In genomic region chr10:9462361-9462760, GRCm38 (mm10) we compare ENCODE assay signal across 16 mouse cellular contexts.
DNase-seq lines count a peak whose midpoint lies in the region; ATAC-seq lines count a peak whose summit lies in the region.
"Had no signal": no experiment of that assay in that cellular context is flagged by ENCODE, and none has a peak within 500 bp of the region (broad histone marks: within the 10 kb centered on the region; RNA-seq: fewer than 3 reads in every experiment).

No protein-coding gene starts in this region.

- ATAC-seq in midbrain, embryonic 14.5 days (ENCODE audit: low FRiP score, low TSS enrichment), result no peak
- ATAC-seq in midbrain, embryonic 11.5 days (ENCODE audit: low FRiP score), result no peak
- ATAC-seq: intestine, postnatal 0 days had no signal

- DNase-seq in midbrain, embryonic 14.5 days, result no peak
- DNase-seq in midbrain, embryonic 11.5 days (ENCODE audit: low spot score, missing footprints), result no peak
- DNase-seq in frontal cortex, postnatal 36 days (ENCODE audit: low spot score in 2 of 2), result peak; percentile 32 to 71
- DNase-seq in layer of hippocampus, postnatal 14 days (ENCODE audit: low spot score in 2 of 2), result peak; percentile 33 to 36
- peak; percentile 44 to 65 for DNase-seq in right cerebral cortex, postnatal 10 days (ENCODE audit: low spot score in 2 of 2)
- DNase-seq in urinary bladder, postnatal 10 days (ENCODE audit: low spot score), result no peak
- no peak for DNase-seq in adrenal gland, adult (ENCODE audit: inconsistent age in 2 of 2, low spot score in 1 of 2)
- DNase-seq in cerebellum, postnatal 36 days, result no peak
- DNase-seq: adrenal gland, postnatal 36 days; cerebellum, postnatal 25 days; kidney, postnatal 10 days; thymus, postnatal 4 days had no signal

- H3K27me3 ChIP-seq in midbrain, embryonic 14.5 days (ENCODE audit: control insufficient read depth, insufficient read depth, low read length), result no peaks in the 10 kb centered on the region
- H3K27me3 ChIP-seq in midbrain, embryonic 11.5 days (ENCODE audit: control insufficient read depth, insufficient read depth, low read length), result no peaks in the 10 kb centered on the region
- H3K27me3 ChIP-seq: hindbrain, embryonic 13.5 days; midbrain, embryonic 12.5 days had no signal

- no peaks in the 10 kb centered on the region for H3K36me3 ChIP-seq in midbrain, embryonic 14.5 days (ENCODE audit: control insufficient read depth, insufficient read depth, low read length)
- H3K36me3 ChIP-seq in midbrain, embryonic 11.5 days (ENCODE audit: control insufficient read depth, insufficient read depth, low read length), result no peaks in the 10 kb centered on the region
- H3K36me3 ChIP-seq: hindbrain, embryonic 13.5 days; midbrain, embryonic 12.5 days had no signal

- no peak overlapping the region for H3K4me2 ChIP-seq in midbrain, embryonic 14.5 days (ENCODE audit: low read length)
- H3K4me2 ChIP-seq in midbrain, embryonic 11.5 days, result no peak overlapping the region
- H3K4me2 ChIP-seq: hindbrain, embryonic 13.5 days; midbrain, embryonic 12.5 days had no signal

- H3K4me3 ChIP-seq in midbrain, embryonic 14.5 days (replicated peaks; ENCODE audit: low read depth, low read length), result no peak overlapping the region
- no peak overlapping the region for H3K4me3 ChIP-seq in midbrain, embryonic 11.5 days (ENCODE audit: low read depth, low read length)
- H3K4me3 ChIP-seq: hindbrain, embryonic 13.5 days; midbrain, embryonic 12.5 days had no signal

- 0 out of 2 replicates have a peak overlapping the region, but pooled peaks have one; percentile 13 for H3K27ac ChIP-seq in midbrain, embryonic 14.5 days (replicated peaks; ENCODE audit: low read depth, low read length)
- no peak overlapping the region for H3K27ac ChIP-seq in midbrain, embryonic 11.5 days (ENCODE audit: low read depth, low read length)
- H3K27ac ChIP-seq: hindbrain, embryonic 13.5 days; liver, embryonic 14.5 days; midbrain, embryonic 12.5 days had no signal

- no peaks in the 10 kb centered on the region for H3K9me3 ChIP-seq in midbrain, embryonic 14.5 days (ENCODE audit: control insufficient read depth, low read length)
- H3K9me3 ChIP-seq in midbrain, embryonic 11.5 days (ENCODE audit: control insufficient read depth, low read length), result no peaks in the 10 kb centered on the region
- H3K9me3 ChIP-seq: hindbrain, embryonic 13.5 days; midbrain, embryonic 12.5 days had no signal

- WGBS in midbrain, embryonic 14.5 days, result 72% methylated on average over 6 of the region's 6 CpGs
- WGBS in midbrain, embryonic 11.5 days, result 89% methylated on average over 6 of the region's 6 CpGs

- H3K9ac ChIP-seq in midbrain, embryonic 14.5 days (replicated peaks; ENCODE audit: low read length), result no peak overlapping the region
- H3K9ac ChIP-seq in midbrain, embryonic 11.5 days (ENCODE audit: low read length), result no peak overlapping the region
- H3K9ac ChIP-seq: hindbrain, embryonic 13.5 days; liver, embryonic 14.5 days; midbrain, embryonic 12.5 days had no signal

- 0 out of 2 replicates have a peak, but pooled peaks cover 10% of the 10 kb centered on the region for H3K4me1 ChIP-seq in midbrain, embryonic 14.5 days (ENCODE audit: control insufficient read depth, insufficient read depth, low read length)
- H3K4me1 ChIP-seq in midbrain, embryonic 11.5 days (ENCODE audit: control insufficient read depth, insufficient read depth, low read length), result no peaks in the 10 kb centered on the region
- H3K4me1 ChIP-seq: midbrain, embryonic 12.5 days had no signal

Comparison
In these comparisons a context has a peak if more than half of its experiments do, and no peak if none do; other contexts are left out.
1. DNase-seq: peak in frontal cortex, postnatal 36 days (2 of 2), layer of hippocampus, postnatal 14 days (2 of 2) and right cerebral cortex, postnatal 10 days (2 of 2); none in midbrain, embryonic 14.5 days (single experiment), midbrain, embryonic 11.5 days (single experiment), urinary bladder, postnatal 10 days (single experiment), adrenal gland, adult (0 of 2) and cerebellum, postnatal 36 days (0 of 2).